Mouse (Mus musculus) embryonic facial prominence, embryonic 13.5 days (tissue): Measurements from ENCODE around the gene AA986860. TPM values are rescaled to one million over a fixed set of nuclear protein-coding genes. Genes with fewer than 3 reads are reported as not detected.

Experiments
- ATAC-seq: fragments of 200-750 bp; cut with Nextera tagmentation; 2 replicates; pipeline ENCODE4 v1.8.0; 2017; ENCODE audit warnings: low read depth; ENCODE audit not compliant: insufficient number of reproducible peaks, insufficient read depth, low FRiP score, low TSS enrichment
- H3K27ac ChIP-seq: fragments of 300-500 bp; sonication (generic); 2 replicates; pipeline ENCODE4 v1.5.1; 2015; ENCODE audit warnings: moderate library complexity, mild to moderate bottlenecking, inconsistent platforms
- H3K27me3 ChIP-seq: fragments of 300-500 bp; sonication (generic); 2 replicates; pipeline ENCODE4 v1.6.1; 2015; ENCODE audit warnings: mild to moderate bottlenecking, inconsistent platforms
- H3K36me3 ChIP-seq: fragments of 300-500 bp; sonication (generic); 2 replicates; pipeline ENCODE4 v1.6.1; 2015; ENCODE audit warnings: mild to moderate bottlenecking, inconsistent platforms
- H3K4me1 ChIP-seq: fragments of 300-500 bp; sonication (generic); 2 replicates; pipeline ENCODE4 v1.6.1; 2015; ENCODE audit warnings: inconsistent platforms
- H3K4me2 ChIP-seq: fragments of 300-500 bp; sonication (generic); 2 replicates; pipeline ENCODE4 v1.6.1; 2015; ENCODE audit warnings: moderate library complexity, mild to moderate bottlenecking, inconsistent platforms
- H3K4me3 ChIP-seq: fragments of 300-500 bp; sonication (generic); 2 replicates; pipeline ENCODE4 v1.5.1; 2015; ENCODE audit warnings: mild to moderate bottlenecking, inconsistent platforms
- H3K9ac ChIP-seq: fragments of 300-500 bp; sonication (generic); 2 replicates; pipeline ENCODE4 v1.6.1; 2015; ENCODE audit warnings: mild to moderate bottlenecking, inconsistent platforms
- H3K9me3 ChIP-seq: fragments of 300-500 bp; sonication (generic); 2 replicates; pipeline ENCODE4 v1.6.1; 2016; ENCODE audit warnings: inconsistent platforms
- WGBS: fragments of 180-500 bp; shearing (Covaris S2); methylation state at CpG from one replicate; pipeline ENCODE4 v1.1.7; 2015; ENCODE audit warnings: mixed read lengths; 5-methylcytosine and 5-hydroxymethylcytosine counted together
- polyA plus RNA-seq: library from polyadenylated mRNA; unstranded; fragments of >200 nt; fragmentation: Nextera tagmentation; extraction: Ambion mirVana; gene quantifications from 2 replicates; pipeline ENCODE4 v1.2.1, GENCODE M21; 2015

Gene AA986860
- polyA plus RNA-seq, 1 experiment from 2014 or later: 1.5 TPM

- Histone ChIP-seq H3K36me3 (no peaks in the 10 kb centered on the region), H3K27me3 (no peaks in the 10 kb centered on the region), H3K9me3 (peaks cover 3% of the 10 kb centered on the region; the same call in 1 of the 2 replicates), H3K27ac (no peak overlapping the region), H3K9ac (no peak overlapping the region), H3K4me3 (no peak overlapping the region), H3K4me1 (no peaks in the 10 kb centered on the region), H3K4me2 (no peak overlapping the region)
- ATAC-seq: no peak
- 46% methylated on average over 4 of the region's 4 CpGs for WGBS
These were observed 55.2 kb downstream of the AA986860 start for GRCm38 (mm10) chr1:130787001-130787400.

- no peak overlapping the region for H3K9ac ChIP-seq
- H3K27me3 ChIP-seq: no peaks in the 10 kb centered on the region
- no peaks in the 10 kb centered on the region for H3K36me3 ChIP-seq
- no peak for ATAC-seq
- no peak overlapping the region for H3K4me2 ChIP-seq
- no peak overlapping the region for H3K4me3 ChIP-seq
- WGBS: 64% methylated on average over 3 of the region's 3 CpGs
- H3K4me1 ChIP-seq: no peaks in the 10 kb centered on the region
- no peak overlapping the region for H3K27ac ChIP-seq
- peaks cover 5% of the 10 kb centered on the region; the same call in 1 of the 2 replicates for H3K9me3 ChIP-seq
These were observed 58.0 kb downstream of the AA986860 start for GRCm38 (mm10) chr1:130789512-130790451.

Other genes with a start within 250 kb of the AA986860 start
- not detected in 2 replicates for gene Zp3r, start 102.4 kb upstream of the AA986860 start, polyA plus RNA-seq
- not detected in 2 replicates for gene C4bp, start 70.3 kb upstream of the AA986860 start, polyA plus RNA-seq
- not detected in 2 replicates for gene Gm29427, start 16.2 kb upstream of the AA986860 start, polyA plus RNA-seq
- gene Yod1, start 14.6 kb upstream of the AA986860 start, polyA plus RNA-seq: 14.0 and 15.3 TPM in 2 replicates
- gene Pfkfb2, start 2.7 kb upstream of the AA986860 start, polyA plus RNA-seq: 11.3 and 12.2 TPM in 2 replicates
- not detected in 2 replicates for gene Fcamr, start 68.9 kb downstream of the AA986860 start, polyA plus RNA-seq
- gene Pigr, start 94.7 kb downstream of the AA986860 start, polyA plus RNA-seq: 0.41 TPM in 1 of 2 replicates, not detected in the other
- gene Fcmr, start 133.7 kb downstream of the AA986860 start, polyA plus RNA-seq: not detected in 2 replicates
- gene Il24, start 155.5 kb downstream of the AA986860 start, polyA plus RNA-seq: 0.18 TPM in 1 of 2 replicates, not detected in the other
- not detected in 2 replicates for gene Il20, start 179.5 kb downstream of the AA986860 start, polyA plus RNA-seq
- gene Il19, start 208.1 kb downstream of the AA986860 start, polyA plus RNA-seq: not detected in 2 replicates